Mouse (Mus musculus) thymus, adult 2 months (tissue): ENCODE measurements at regions not wholly inside any gene's neighbourhood (a gene's known extent, or its start where the extent isn't known, plus 50 kb on each side); places are given as distances from the start of the nearest gene placed in this dataset.

Source experiments
- CTCF ChIP-seq: fragments of 200-500 bp; IDR thresholded peaks from 2 replicates; pipeline ENCODE4 v1.5.1; 2012; ENCODE audit warnings: mild to moderate bottlenecking, control low read depth, low read length, moderate library complexity, borderline replicate concordance; ENCODE audit not compliant: control insufficient read depth, poor library complexity, insufficient read depth; ENCODE audit errors: extremely low read depth
- POLR2A ChIP-seq: fragments of 200-500 bp; IDR thresholded peaks from 2 replicates; pipeline ENCODE4 v1.6.1; 2012; ENCODE audit warnings: mild to moderate bottlenecking, low read length, control low read depth, moderate library complexity; ENCODE audit not compliant: control insufficient read depth, poor library complexity, insufficient read depth; ENCODE audit errors: extremely low read depth

DNA sequence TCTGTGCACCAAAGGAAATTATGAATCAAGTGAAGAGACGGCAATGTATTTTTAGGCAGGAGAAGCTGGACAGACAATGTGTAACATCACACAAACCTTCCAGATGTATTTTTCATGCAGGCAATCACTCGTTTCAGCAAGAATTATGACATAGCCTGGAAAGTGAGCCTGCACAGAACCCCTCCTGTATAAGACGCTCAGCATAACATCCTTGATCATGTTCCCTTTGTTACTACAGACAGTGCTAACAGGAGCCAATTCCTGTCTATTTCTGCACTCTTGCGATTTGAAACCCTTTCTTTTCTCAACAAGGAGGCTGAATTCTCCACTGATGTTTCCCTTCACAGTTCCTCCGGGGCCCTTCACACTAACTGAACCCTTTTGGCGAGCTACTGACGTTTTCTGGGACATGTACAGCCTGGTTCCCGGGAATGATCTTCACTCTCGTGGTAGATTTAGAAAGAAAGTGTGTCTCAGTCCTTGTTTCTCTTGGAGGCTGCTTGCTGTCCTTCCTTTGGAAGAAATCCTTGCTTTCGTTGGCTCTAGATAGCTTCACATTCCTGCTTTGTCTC, 243.9 kb upstream of the Sel1l start:
- no peak for TF ChIP-seq CTCF
- TF ChIP-seq POLR2A = no peak
